Mouse (Mus musculus) megakaryocyte, embryonic 14.5 days (primary cell): ENCODE measurements around the gene Lmod3. TPM values are rescaled to one million over a fixed set of nuclear protein-coding genes. Genes with fewer than 3 reads are reported as not detected.
"Not testable (repeated sequence)": the region's sequence is repeated elsewhere in the genome, so short reads cannot be mapped to it uniquely, and the experiment has no call there.

Experiments used
- H3K27me3 ChIP-seq: replicated peaks from 2 replicates; pipeline ENCODE3; 2012; ENCODE audit warnings: inconsistent platforms
- H3K36me3 ChIP-seq: replicated peaks from 2 replicates; pipeline ENCODE3; 2012; ENCODE audit warnings: low read length, inconsistent platforms, mixed read lengths
- H3K4me1 ChIP-seq: 2 replicates; pipeline ENCODE4 v1.6.1; 2012; ENCODE audit warnings: inconsistent platforms
- H3K4me3 ChIP-seq: replicated peaks from 2 replicates; pipeline ENCODE3; 2012; ENCODE audit warnings: moderate library complexity, mild to moderate bottlenecking, inconsistent platforms
- H3K9me3 ChIP-seq: 2 replicates; pipeline ENCODE4 v1.6.1; 2012; ENCODE audit warnings: inconsistent platforms
- FLI1 ChIP-seq: IDR thresholded peaks from 2 replicates; pipeline ENCODE4 v1.6.1; 2012; ENCODE audit warnings: low read length, inconsistent platforms, mixed read lengths
- GATA1 ChIP-seq: IDR thresholded peaks from 3 replicates; pipeline ENCODE4 v1.6.1; 2012; ENCODE audit warnings: mixed read lengths, low read length, inconsistent platforms, borderline replicate concordance
- polyA plus RNA-seq: library from polyadenylated mRNA; stranded (reverse); fragments of >175 nt; gene quantifications from 2 replicates; pipeline ENCODE4 v1.2.3, GENCODE M21; 2012; ENCODE audit warnings: low replicate concordance; ENCODE audit not compliant: insufficient read depth

Gene Lmod3
- polyA plus RNA-seq, 1 experiment: not detected

DNA sequence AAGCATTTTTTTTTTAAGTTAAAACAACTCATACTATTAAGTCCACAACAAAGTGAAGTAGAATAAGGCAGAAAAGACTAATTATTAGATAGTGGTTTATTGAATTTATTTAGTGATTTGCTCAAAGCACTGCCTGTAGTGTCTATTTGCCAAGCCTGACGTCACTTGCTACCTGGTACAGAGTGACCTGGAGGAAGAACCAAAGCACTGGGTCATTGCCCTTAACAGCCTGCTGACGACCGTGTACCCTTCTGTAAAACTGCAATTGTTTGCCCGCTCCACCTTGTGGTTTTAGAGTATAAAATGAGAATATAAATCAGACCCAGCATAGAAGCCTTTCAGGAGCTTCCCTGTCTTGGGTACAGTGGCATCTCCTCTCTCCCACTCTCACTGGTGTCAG lies 9.7 kb upstream of the Lmod3 start:
- no peaks in the 10 kb centered on the region for H3K36me3 ChIP-seq
- no peak overlapping the region for H3K4me3 ChIP-seq
- TF ChIP-seq FLI1 (no peak), GATA1 (no peak)
- H3K27me3 ChIP-seq: peaks cover 4% of the 10 kb centered on the region
- H3K4me1 ChIP-seq: peaks cover 25% of the 10 kb centered on the region
- H3K9me3 ChIP-seq: no peaks in the 10 kb centered on the region

DNA sequence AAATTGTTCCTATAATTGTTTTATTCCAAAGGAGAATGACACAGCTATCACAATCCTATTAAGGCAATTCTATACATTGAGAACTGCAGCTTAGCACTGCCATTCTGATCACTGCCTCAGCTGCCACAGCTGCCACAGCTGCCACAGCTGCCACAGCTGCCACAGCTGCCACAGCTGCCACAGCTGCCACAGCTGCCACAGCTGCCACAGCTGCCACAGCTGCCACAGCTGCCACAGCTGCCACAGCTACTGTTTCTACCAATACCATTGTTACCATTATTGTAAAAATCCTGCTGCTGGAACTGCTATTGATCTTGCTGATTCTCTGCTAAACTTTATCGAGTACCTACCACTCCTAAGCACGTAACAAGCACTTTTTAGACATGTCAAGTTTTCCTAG lies 7.4 kb upstream of the Lmod3 start:
- H3K4me1 ChIP-seq: peaks cover 15% of the 10 kb centered on the region
- H3K4me3 ChIP-seq, H3K27me3 ChIP-seq, H3K9me3 ChIP-seq, H3K36me3 ChIP-seq: not testable (repeated sequence)

DNA sequence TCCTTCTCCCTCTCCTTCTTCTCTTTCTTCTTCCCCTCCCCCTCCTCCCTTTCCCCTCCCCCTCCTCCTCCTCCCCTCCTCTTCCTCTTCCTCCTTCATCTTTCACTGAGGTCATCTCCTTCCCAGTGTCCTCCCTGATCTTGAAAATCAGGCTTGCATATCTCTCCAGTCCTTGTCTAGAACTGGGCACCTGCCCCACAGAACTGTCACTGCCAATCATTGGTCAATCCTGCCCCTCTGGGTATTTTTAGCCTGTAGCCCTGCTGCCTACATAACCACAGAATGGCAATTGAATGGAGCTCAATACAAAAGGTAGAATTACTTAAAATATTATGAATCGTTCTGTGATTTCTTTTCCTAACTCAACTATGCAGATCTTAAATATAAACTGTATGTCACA lies 5.9 kb upstream of the Lmod3 start:
- Histone ChIP-seq H3K4me1 (peaks cover 15% of the 10 kb centered on the region), H3K36me3 (no peaks in the 10 kb centered on the region), H3K27me3 (peaks cover 5% of the 10 kb centered on the region), H3K4me3 (no peak overlapping the region), H3K9me3 (no peaks in the 10 kb centered on the region)
- no peak for TF ChIP-seq GATA1
- TF ChIP-seq FLI1: no peak

DNA sequence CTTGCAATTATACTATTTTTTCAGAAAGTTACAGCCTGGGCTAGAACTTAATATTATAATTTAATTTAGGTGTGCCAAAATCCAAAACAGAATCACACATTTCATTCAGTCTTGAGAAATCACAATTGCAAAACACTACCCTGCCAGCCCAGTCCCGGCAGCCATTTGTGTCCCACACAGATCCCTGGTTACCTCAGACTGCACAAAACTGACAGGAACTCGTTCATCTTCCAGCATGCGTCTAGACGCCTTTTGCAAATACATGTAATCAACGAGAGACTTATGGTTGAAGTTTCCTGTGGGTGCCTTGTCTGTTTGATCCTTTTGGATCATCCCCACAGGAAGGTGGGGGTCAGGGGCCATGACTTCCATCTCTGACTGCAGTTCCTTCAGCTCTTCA lies 473 bp downstream of the Lmod3 start:
- H3K4me3 ChIP-seq: no peak overlapping the region
- H3K27me3 ChIP-seq: peaks cover 10% of the 10 kb centered on the region
- peaks cover 29% of the 10 kb centered on the region for H3K4me1 ChIP-seq
- no peak for TF ChIP-seq FLI1
- H3K36me3 ChIP-seq: no peaks in the 10 kb centered on the region
- H3K9me3 ChIP-seq: no peaks in the 10 kb centered on the region

DNA sequence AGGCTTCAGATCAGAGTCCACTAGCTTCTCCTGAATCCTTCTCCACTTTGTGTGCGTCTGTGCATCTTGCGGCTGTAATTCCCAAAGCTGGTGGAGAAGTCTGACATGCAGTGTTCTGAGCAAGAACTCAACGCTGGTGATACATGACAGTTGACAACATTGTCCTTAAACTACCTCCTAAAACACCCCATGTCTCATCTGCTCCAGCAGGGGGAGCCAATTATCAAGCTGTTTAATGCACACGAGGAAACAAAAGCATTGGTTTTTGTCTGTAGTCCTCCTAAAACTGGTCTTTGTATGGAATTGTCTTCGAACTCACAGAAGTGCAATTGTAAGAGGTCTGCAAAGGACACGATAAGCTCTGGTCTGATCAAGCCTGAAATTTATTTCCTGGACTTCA lies 1.6 kb downstream of the Lmod3 start:
- Histone ChIP-seq H3K27me3 (peaks cover 5% of the 10 kb centered on the region), H3K4me3 (peak overlapping the region; percentile 23), H3K9me3 (no peaks in the 10 kb centered on the region), H3K4me1 (peaks cover 29% of the 10 kb centered on the region), H3K36me3 (no peaks in the 10 kb centered on the region)
- TF ChIP-seq FLI1 (no peak), GATA1 (no peak)

DNA sequence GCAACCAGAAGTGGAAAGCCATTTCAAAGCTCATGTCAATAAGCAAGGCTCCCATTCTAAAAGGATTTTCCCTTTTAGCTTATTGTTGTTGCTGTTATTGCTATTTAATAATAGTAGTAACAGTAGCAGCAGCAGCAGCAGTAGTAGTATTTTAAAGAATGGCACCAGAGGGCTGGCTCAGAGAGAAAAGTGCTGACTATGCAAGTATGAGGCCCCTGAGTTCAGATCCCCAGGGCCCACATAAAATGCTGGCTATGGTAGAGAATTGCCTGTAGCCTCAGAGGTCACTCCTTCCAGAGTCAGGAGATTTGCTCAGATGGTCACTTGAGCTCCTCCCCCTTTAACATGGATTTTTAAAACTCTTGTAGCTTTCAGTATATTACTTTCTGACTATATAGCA lies 7.4 kb downstream of the Lmod3 start:
- TF ChIP-seq FLI1 (no peak), GATA1 (no peak)
- Histone ChIP-seq H3K9me3 (peaks cover 1% of the 10 kb centered on the region), H3K4me3 (no peak overlapping the region), H3K4me1 (peaks cover under 1% of the 10 kb centered on the region; the same call in 1 of the 2 replicates), H3K36me3 (no peaks in the 10 kb centered on the region), H3K27me3 (peaks cover 5% of the 10 kb centered on the region)

DNA sequence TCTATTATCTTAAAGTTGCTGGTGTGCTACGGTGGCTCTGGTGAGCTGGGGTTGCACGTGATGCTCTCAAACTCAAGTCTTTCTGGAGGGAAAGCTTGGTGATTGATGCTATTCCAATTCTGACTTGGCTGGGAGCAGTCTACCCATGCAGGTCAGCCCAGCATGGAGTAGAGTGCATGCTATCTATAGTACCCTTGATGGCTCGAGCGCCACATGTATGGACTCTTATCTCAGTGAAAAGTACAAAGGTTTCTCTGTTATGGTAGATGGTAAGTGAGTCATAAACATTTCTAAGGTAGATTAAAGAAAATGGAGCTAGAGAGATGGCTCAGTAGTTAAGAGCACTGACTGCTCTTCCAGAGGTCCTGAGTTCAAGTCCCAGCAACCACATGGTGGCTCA lies 10.0 kb downstream of the Lmod3 start:
- Histone ChIP-seq H3K27me3 (peaks cover 2% of the 10 kb centered on the region), H3K4me3 (no peak overlapping the region), H3K36me3 (peaks cover 7% of the 10 kb centered on the region), H3K9me3 (peaks cover 17% of the 10 kb centered on the region), H3K4me1 (no peaks in the 10 kb centered on the region)
- TF ChIP-seq GATA1: no peak
- TF ChIP-seq FLI1: no peak

DNA sequence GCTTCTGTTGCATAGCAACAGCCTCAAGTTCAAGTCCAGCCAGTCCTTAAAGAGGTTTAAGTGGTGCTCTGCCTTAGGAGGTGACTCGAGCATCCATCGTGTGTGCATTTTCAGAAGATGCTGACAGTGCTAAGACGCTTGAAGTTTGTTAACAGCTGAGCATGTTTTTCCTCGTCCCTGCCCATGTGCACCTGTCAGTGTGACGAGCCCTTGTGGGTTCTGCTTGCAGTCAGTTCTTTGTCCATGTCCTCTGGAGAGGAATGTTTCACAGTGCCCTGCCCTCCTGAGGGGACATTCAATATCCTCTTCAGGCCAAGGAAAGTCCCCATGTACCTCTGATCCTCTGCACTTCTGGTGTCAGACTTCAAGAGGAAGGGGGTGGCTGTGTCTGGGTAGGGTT lies 12.5 kb downstream of the Lmod3 start:
- H3K36me3 ChIP-seq: peaks cover 10% of the 10 kb centered on the region
- H3K27me3 ChIP-seq: no peaks in the 10 kb centered on the region
- no peak overlapping the region for H3K4me3 ChIP-seq
- H3K9me3 ChIP-seq: peaks cover 17% of the 10 kb centered on the region
- no peak for TF ChIP-seq GATA1
- no peak for TF ChIP-seq FLI1
- H3K4me1 ChIP-seq: peaks cover 3% of the 10 kb centered on the region

DNA sequence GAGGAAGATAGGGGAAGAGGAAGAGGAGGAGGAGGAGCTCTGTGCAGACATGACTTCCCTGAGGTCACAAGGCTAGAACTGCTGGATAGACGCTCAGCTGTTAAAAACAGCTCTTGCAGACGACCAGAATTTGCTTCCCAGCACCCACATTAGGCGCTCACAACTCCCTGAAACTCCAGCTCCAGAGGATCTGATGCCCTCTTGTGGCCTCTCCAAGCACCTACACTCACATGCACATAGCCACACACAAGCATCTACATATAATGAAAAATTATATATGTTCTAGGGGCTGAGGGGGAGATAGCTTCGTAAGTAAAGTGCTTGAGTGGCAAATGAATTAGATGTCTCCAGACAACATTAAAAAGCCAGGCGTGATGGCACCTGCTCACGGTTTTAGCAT lies 13.2 kb downstream of the Lmod3 start:
- peaks cover 17% of the 10 kb centered on the region for H3K36me3 ChIP-seq
- no peak overlapping the region for H3K4me3 ChIP-seq
- TF ChIP-seq FLI1 (no peak), GATA1 (no peak)
- no peaks in the 10 kb centered on the region for H3K27me3 ChIP-seq
- H3K4me1 ChIP-seq: peaks cover 7% of the 10 kb centered on the region
- H3K9me3 ChIP-seq: peaks cover 17% of the 10 kb centered on the region

DNA sequence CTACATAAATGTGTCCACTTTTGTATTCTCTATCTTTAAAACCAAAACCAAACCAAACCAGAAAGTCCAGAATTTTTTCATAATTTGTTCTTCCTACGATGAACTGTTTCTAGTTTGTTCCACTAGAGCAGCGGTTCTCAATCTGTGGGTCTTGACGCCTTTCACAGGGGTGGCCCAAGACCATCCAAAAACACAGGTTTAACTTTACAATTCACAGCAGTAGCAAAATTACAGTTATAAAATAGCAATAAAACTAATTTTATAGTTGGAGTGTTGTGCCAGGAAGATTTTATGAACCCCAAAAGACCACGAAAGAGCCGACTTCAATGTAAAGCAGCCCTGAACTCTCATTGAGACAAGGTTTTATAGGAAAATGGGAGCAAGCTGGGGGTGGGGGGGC lies 16.5 kb downstream of the Lmod3 start:
- H3K27me3 ChIP-seq: no peaks in the 10 kb centered on the region
- TF ChIP-seq GATA1 (no peak), FLI1 (no peak)
- peaks cover 47% of the 10 kb centered on the region for H3K36me3 ChIP-seq
- no peak overlapping the region for H3K4me3 ChIP-seq
- peaks cover 17% of the 10 kb centered on the region for H3K9me3 ChIP-seq
- peaks cover 19% of the 10 kb centered on the region for H3K4me1 ChIP-seq

DNA sequence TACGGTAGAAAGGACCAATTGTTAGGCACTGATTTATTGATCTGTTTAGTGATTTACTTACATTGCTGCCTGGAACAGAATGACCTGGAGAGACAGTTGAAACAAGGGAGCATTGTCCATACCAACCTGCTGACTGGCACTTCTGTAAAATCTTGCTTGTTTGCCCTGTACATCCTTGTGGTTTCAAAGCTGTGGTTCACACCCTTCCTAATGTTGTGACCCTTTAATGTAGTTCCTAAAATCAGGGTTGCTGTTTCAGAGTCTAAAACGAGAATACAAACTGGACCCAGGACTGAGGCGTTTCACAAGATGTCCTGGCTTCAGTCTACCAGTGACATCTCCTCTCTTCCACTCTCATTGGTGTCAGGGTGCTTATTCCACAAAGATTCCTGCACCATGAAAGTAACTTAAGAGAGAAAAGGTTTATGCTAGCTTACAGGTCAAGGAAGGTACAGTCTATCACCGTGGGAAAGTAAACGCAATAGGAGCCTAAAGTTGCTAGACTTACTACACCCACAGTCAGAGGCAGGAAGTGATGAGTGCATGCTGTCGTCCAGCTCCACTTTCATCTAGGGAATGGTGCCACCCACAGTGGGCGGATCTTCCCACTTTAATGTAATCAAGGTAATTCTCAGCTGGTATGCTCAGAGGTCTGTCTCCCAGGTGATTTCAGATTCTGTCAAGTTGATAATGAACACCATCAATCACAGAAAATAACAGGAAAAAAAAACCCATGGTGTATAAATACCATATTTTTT lies 17.5 kb downstream of the Lmod3 start:
- no peak overlapping the region for H3K4me3 ChIP-seq
- TF ChIP-seq GATA1 (no peak), FLI1 (no peak)
- H3K36me3 ChIP-seq: peaks cover 57% of the 10 kb centered on the region
- H3K27me3 ChIP-seq: no peaks in the 10 kb centered on the region
- peaks cover 15% of the 10 kb centered on the region for H3K9me3 ChIP-seq
- peaks cover 19% of the 10 kb centered on the region for H3K4me1 ChIP-seq
